Mouse (Mus musculus) CH12.LX (cell line): ENCODE measurements around the gene Rapgef2.

Source experiments
- CHD1 ChIP-seq: IDR thresholded peaks from 2 replicates; pipeline ENCODE4 v1.6.1; 2012; ENCODE audit warnings: low read depth, low read length, improper control_type of control experiment, inconsistent platforms
- CTCF ChIP-seq, 2 experiments: IDR thresholded peaks in 1 of 2; conservative IDR thresholded peaks in 1 of 2; 2 replicates each; pipeline ENCODE4 v1.5.1; 2011 to 2012; ENCODE audit warnings: low read depth in 2 of 2, low read length in 2 of 2, improper control_type of control experiment in 1 of 2, inconsistent platforms in 1 of 2, mild to moderate bottlenecking in 1 of 2, moderate library complexity in 1 of 2
- E2F4 ChIP-seq: IDR thresholded peaks from 2 replicates; pipeline ENCODE4 v1.6.1; 2011; ENCODE audit warnings: low read depth, low read length, improper control_type of control experiment; ENCODE audit not compliant: insufficient replicate concordance
- POLR2A ChIP-seq: IDR thresholded peaks from 2 replicates; pipeline ENCODE4 v1.6.1; 2011; ENCODE audit warnings: low read depth, mild to moderate bottlenecking, improper control_type of control experiment, low read length
- ZC3H11A ChIP-seq: IDR thresholded peaks from 2 replicates; pipeline ENCODE4 v1.6.1; 2012; ENCODE audit warnings: low read depth, mild to moderate bottlenecking, inconsistent platforms, low read length, improper control_type of control experiment

- TF ChIP-seq ZC3H11A (no peak), CTCF (conservative IDR thresholded peaks at IDR 0.05 in 1 of 2, IDR thresholded peaks at IDR 0.05 in 1 of 2; ENCODE audit: low read depth in 2 of 2, low read length in 2 of 2) (no peak), E2F4 (no peak), CHD1 (no peak), POLR2A (no peak)
These were observed 155.3 kb downstream of the Rapgef2 start for GRCm38 (mm10) chr3:79130991-79131390.
